Mouse (Mus musculus): ENCODE measurements around the gene Ythdf1. TPM values are rescaled to one million over a fixed set of nuclear protein-coding genes. Genes with fewer than 3 reads are reported as not detected.

The Ythdf1 gene
- total RNA-seq, 2 experiments from 2014 or later = 42.2 to 48.3 TPM

DNA sequence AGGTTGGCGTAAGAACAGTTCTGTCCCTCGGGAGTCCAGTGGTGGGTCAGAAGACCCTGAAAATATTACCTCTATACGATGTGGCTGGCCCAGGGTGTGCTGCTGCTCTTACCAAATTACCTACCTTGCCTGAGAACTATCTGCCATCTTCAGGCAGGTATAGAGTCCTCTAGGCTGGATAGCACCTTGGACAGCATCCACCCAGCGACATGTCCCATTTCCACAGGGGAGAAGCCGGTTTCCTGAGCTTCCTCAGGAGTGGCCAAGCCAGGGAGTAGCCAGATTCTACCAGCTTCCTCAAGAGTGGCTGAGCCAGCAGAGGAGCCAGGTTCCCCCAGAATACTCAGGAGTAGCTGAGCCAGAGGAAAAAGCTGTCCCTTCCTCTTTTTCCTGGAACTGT, 35.5 kb downstream of the Ythdf1 start:
- no peak for DNase-seq (ENCODE audit: low spot score in 2 of 2)

DNA sequence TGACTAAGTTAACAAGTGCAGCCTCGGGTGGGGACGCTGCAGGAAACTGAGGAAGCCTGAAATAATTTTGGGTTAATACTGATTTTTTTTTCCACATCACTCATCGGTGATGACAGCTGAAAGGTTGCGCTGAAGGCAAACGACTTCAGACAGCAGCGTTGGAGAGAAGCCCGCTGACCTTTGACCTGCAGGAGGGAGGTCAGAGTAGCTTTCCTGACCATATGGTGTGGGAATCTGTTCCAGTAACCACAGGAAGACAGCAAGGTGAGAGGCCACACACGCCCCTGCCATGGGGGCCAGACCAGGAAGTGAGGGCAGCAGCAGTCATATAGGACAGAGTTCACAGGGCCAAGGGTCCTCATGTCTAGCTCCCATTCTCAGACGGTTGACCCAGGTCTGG, 39.5 kb downstream of the Ythdf1 start:
- DNase-seq (ENCODE audit: low spot score in 2 of 2) = no peak

DNA sequence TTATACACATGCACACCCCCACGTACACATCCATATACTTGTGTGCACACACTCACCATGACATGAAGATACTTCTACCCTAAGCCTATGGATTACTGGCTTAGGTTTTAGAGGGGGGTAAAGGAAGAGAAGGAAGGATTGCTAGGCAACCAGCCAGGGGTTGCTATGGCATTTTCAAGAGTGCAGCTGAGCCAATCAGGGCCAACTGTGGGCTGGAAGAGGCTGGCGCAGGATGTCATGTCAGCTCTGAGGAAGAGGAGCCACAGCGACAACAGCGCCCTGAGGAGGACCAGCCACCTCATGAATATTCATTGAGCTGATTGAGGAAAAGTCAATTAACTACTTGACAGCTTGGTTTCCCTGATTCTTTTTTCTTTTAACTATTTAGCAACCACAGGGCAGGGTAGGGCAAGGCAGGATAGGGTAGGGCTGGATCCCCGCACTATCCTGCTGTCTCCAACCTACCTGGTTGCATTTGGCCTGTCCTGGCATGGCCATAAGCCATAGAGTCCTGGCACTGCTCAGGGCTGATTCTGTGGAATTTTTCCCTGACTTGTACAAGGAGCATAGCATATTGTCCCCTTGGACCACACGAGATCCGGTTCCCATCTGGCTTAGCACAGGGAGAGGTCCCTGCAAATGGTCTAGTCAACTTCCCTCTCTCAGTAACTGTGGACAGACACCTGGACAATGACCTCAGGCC, 41.2 kb downstream of the Ythdf1 start:
- DNase-seq (ENCODE audit: low spot score in 2 of 2) = no peak

GRCm38 (mm10) chr2:180870006-180870405, 50.7 kb downstream of the Ythdf1 start:
- no peak for DNase-seq (ENCODE audit: low spot score in 2 of 2)

- no peak for DNase-seq (ENCODE audit: low spot score in 2 of 2)
Measured at GRCm38 (mm10) chr2:180861561-180861960, 59.2 kb downstream of the Ythdf1 start.

DNA sequence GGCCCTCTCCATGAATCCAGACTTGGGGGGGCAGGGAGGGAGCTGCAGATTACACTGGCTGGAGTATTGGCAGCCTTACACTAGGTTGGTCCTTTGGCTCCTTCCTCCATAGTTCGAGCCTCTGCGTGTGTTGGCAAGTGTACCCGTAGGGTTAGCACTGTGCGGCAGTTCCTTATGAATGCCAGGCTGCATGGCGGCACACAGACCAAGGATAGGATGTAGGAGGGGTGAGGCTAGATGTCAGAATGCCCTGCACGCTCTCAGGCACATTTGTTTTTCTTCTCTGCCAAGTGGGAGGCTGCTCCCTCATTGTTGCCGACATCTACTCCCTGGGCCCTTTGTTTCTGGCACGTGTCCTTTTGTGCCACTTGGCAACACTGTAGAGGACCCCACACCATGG, 63.6 kb downstream of the Ythdf1 start:
- no peak for DNase-seq (ENCODE audit: low spot score in 2 of 2)

DNA sequence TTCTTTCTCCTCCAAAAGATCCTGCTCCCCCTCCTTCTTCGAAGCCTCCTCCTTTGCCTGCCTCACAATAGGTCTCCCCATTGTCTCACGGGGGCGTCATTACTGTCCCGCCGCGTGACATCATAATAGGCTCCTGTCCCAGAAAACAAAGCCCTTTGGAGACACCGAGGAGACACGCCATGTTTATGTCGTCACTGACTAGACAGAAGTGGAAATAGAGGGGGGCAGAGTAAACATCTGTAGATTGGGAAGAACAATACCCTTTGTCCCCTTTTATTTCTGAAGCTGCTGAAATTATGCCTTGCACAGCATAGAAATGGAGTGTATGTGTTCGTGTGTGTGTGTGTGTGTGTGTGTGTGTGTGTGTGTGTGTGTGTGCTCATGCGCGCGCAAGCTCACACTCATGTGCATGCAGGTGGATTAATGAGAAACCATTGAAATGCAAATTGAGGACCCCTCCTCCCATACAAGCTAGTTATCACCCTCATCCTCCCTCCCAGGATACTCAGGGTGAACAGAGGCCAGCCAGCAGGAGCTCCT, 65.7 kb downstream of the Ythdf1 start:
- no peak for DNase-seq (ENCODE audit: low spot score in 2 of 2)

Small RNA genes lying within 50 kb of the gene (microRNA-seq; reads per million reads assigned to microRNA genes)
- not detected for gene Mir124a-3

Other genes with a start within 250 kb of the Ythdf1 start
- gene Dido1, start 210.9 kb downstream of the Ythdf1 start, total RNA-seq (2021) = 10 to 100 TPM; 37.9 to 41.3 TPM
- 10 to 100 TPM; 55.3 to 63.3 TPM for gene Gid8, start 210.8 kb downstream of the Ythdf1 start, total RNA-seq (2021)
- under 1 TPM; 0.73 to 0.93 TPM for gene Slc17a9, start 195.7 kb downstream of the Ythdf1 start, total RNA-seq (2021)
- not detected for gene Bhlhe23, start 144.0 kb downstream of the Ythdf1 start, total RNA-seq (2021)
- gene Birc7, start 8.1 kb upstream of the Ythdf1 start, total RNA-seq (2021) = not detected
- 1 to 10 TPM; 2.5 to 3.6 TPM for gene Nkain4, start 33.8 kb upstream of the Ythdf1 start, total RNA-seq (2021)
- gene Arfgap1, start 46.3 kb upstream of the Ythdf1 start, total RNA-seq (2021) = 10 to 100 TPM; 69.0 to 73.9 TPM
- 10 to 100 TPM; 11.1 to 13.1 TPM for gene Col20a1, start 65.6 kb upstream of the Ythdf1 start, total RNA-seq (2021)
- gene Chrna4, start 122.6 kb upstream of the Ythdf1 start, total RNA-seq (2021) = 1 to 10 TPM; 2.9 to 3.8 TPM
- gene Kcnq2, start 214.4 kb upstream of the Ythdf1 start, total RNA-seq (2021) = not detected
- 100 to 1,000 TPM; 639 to 677 TPM for gene Eef1a2, start 236.1 kb upstream of the Ythdf1 start, total RNA-seq (2021)